Mouse (Mus musculus) midbrain, embryonic 13.5 days (tissue): ENCODE results near the gene Trp53tg5. TPM values are rescaled to one million over a fixed set of nuclear protein-coding genes. Genes with fewer than 3 reads are reported as not detected.

Source experiments
- ATAC-seq: fragments of 200-750 bp; cut with Nextera tagmentation; 2 replicates; pipeline ENCODE4 v1.8.0; 2017; ENCODE audit warnings: mild to moderate bottlenecking, moderate TSS enrichment, moderate library complexity
- H3K27ac ChIP-seq: fragments of 300-500 bp; sonication (generic); 2 replicates; pipeline ENCODE4 v1.5.1; 2015; ENCODE audit warnings: inconsistent platforms, mild to moderate bottlenecking, moderate library complexity
- H3K27me3 ChIP-seq: fragments of 300-500 bp; sonication (generic); 2 replicates; pipeline ENCODE4 v1.6.1; 2015; ENCODE audit warnings: mild to moderate bottlenecking, inconsistent platforms
- H3K36me3 ChIP-seq: fragments of 300-500 bp; sonication (generic); 2 replicates; pipeline ENCODE4 v1.6.1; 2015; ENCODE audit warnings: mild to moderate bottlenecking, inconsistent platforms
- H3K4me1 ChIP-seq: fragments of 300-500 bp; sonication (generic); replicated peaks from 2 replicates; pipeline ENCODE4 v1.6.1; 2015; ENCODE audit warnings: inconsistent platforms
- H3K4me2 ChIP-seq: fragments of 300-500 bp; sonication (generic); replicated peaks from 2 replicates; pipeline ENCODE4 v1.6.1; 2015; ENCODE audit warnings: moderate library complexity, mild to moderate bottlenecking, inconsistent platforms
- H3K4me3 ChIP-seq: fragments of 300-500 bp; sonication (generic); replicated peaks from 2 replicates; pipeline ENCODE4 v1.5.1; 2015; ENCODE audit warnings: mild to moderate bottlenecking, inconsistent platforms
- H3K9ac ChIP-seq: fragments of 300-500 bp; sonication (generic); replicated peaks from 2 replicates; pipeline ENCODE4 v1.6.1; 2015; ENCODE audit warnings: mild to moderate bottlenecking, inconsistent platforms
- H3K9me3 ChIP-seq: fragments of 300-500 bp; sonication (generic); 2 replicates; pipeline ENCODE4 v1.6.1; 2016; ENCODE audit warnings: mild to moderate bottlenecking, inconsistent platforms
- WGBS: fragments of 180-500 bp; shearing (Covaris S2); methylation state at CpG from one replicate; pipeline ENCODE4 v1.1.7; 2015; 5-methylcytosine and 5-hydroxymethylcytosine counted together
- polyA plus RNA-seq: library from polyadenylated mRNA; unstranded; fragments of >200 nt; fragmentation: Nextera tagmentation; extraction: Ambion mirVana; gene quantifications from 2 replicates; pipeline ENCODE4 v1.2.1, GENCODE M21; 2015

The Trp53tg5 gene
- polyA plus RNA-seq, 1 experiment from 2014 or later, result not detected

GRCm38 (mm10) chr2:164435216-164436090 lies 38.1 kb downstream of the Trp53tg5 start:
- no peak overlapping the region for H3K4me3 ChIP-seq
- H3K9ac ChIP-seq, result no peak overlapping the region
- no peaks in the 10 kb centered on the region for H3K4me1 ChIP-seq
- H3K36me3 ChIP-seq, result no peaks in the 10 kb centered on the region
- peaks cover 3% of the 10 kb centered on the region; the same call in 1 of the 2 replicates for H3K27me3 ChIP-seq
- H3K4me2 ChIP-seq, result no peak overlapping the region
- WGBS, result 60% methylated on average over 5 of the region's 5 CpGs
- no peaks in the 10 kb centered on the region for H3K9me3 ChIP-seq
- no peak for ATAC-seq
- no peak overlapping the region for H3K27ac ChIP-seq

- no peaks in the 10 kb centered on the region for H3K36me3 ChIP-seq
- H3K9me3 ChIP-seq, result no peaks in the 10 kb centered on the region
- no peak for ATAC-seq
- H3K9ac ChIP-seq, result no peak overlapping the region
- H3K4me1 ChIP-seq, result no peaks in the 10 kb centered on the region
- no peaks in the 10 kb centered on the region for H3K27me3 ChIP-seq
- H3K4me3 ChIP-seq, result no peak overlapping the region
- H3K27ac ChIP-seq, result no peak overlapping the region
- H3K4me2 ChIP-seq, result no peak overlapping the region
- 80% methylated on average over 3 of the region's 3 CpGs for WGBS
These were observed 38.8 kb downstream of the Trp53tg5 start for GRCm38 (mm10) chr2:164434681-164435080.

- Histone ChIP-seq H3K27ac (no peak overlapping the region), H3K36me3 (no peaks in the 10 kb centered on the region), H3K9me3 (no peaks in the 10 kb centered on the region), H3K27me3 (no peaks in the 10 kb centered on the region), H3K4me3 (no peak overlapping the region), H3K9ac (no peak overlapping the region), H3K4me1 (no peaks in the 10 kb centered on the region), H3K4me2 (no peak overlapping the region)
- WGBS, result 82% methylated on average over 9 of the region's 9 CpGs
- ATAC-seq, result no peak
These were observed 40.1 kb downstream of the Trp53tg5 start for GRCm38 (mm10) chr2:164433278-164433895.

- no peaks in the 10 kb centered on the region for H3K27me3 ChIP-seq
- WGBS, result 44% methylated on average over 22 of the region's 22 CpGs
- no peak for ATAC-seq
These were observed 40.9 kb downstream of the Trp53tg5 start for GRCm38 (mm10) chr2:164432541-164433191.

GRCm38 (mm10) chr2:164431676-164432465 lies 41.7 kb downstream of the Trp53tg5 start:
- no peak overlapping the region for H3K4me3 ChIP-seq
- no peak overlapping the region for H3K4me2 ChIP-seq
- no peaks in the 10 kb centered on the region for H3K4me1 ChIP-seq
- no peak overlapping the region for H3K27ac ChIP-seq
- no peaks in the 10 kb centered on the region for H3K36me3 ChIP-seq
- WGBS, result 68% methylated on average over 9 of the region's 9 CpGs
- no peak for ATAC-seq
- no peaks in the 10 kb centered on the region for H3K27me3 ChIP-seq
- no peaks in the 10 kb centered on the region for H3K9me3 ChIP-seq
- no peak overlapping the region for H3K9ac ChIP-seq

More at GRCm38 (mm10) chr2:164432541-164433191, 40.9 kb downstream of the Trp53tg5 start:
- Histone ChIP-seq H3K27ac (no peak overlapping the region), H3K9ac (no peak overlapping the region), H3K4me1 (no peaks in the 10 kb centered on the region), H3K9me3 (no peaks in the 10 kb centered on the region), H3K36me3 (no peaks in the 10 kb centered on the region), H3K4me2 (no peak overlapping the region), H3K4me3 (no peak overlapping the region)

GRCm38 (mm10) chr2:164430697-164431096 lies 42.8 kb downstream of the Trp53tg5 start:
- no peak overlapping the region for H3K27ac ChIP-seq
- no peak overlapping the region for H3K4me3 ChIP-seq
- H3K9ac ChIP-seq, result no peak overlapping the region
- no peaks in the 10 kb centered on the region for H3K36me3 ChIP-seq
- H3K9me3 ChIP-seq, result no peaks in the 10 kb centered on the region
- H3K4me1 ChIP-seq, result no peaks in the 10 kb centered on the region
- no peak for ATAC-seq
- WGBS, result 24% methylated on average over 7 of the region's 7 CpGs
- no peak overlapping the region for H3K4me2 ChIP-seq
- no peaks in the 10 kb centered on the region for H3K27me3 ChIP-seq

GRCm38 (mm10) chr2:164429881-164430615 lies 43.5 kb downstream of the Trp53tg5 start:
- H3K36me3 ChIP-seq, result no peaks in the 10 kb centered on the region
- H3K9ac ChIP-seq, result no peak overlapping the region
- no peaks in the 10 kb centered on the region for H3K4me1 ChIP-seq
- H3K27me3 ChIP-seq, result no peaks in the 10 kb centered on the region
- no peaks in the 10 kb centered on the region for H3K9me3 ChIP-seq
- H3K4me3 ChIP-seq, result no peak overlapping the region
- H3K4me2 ChIP-seq, result no peak overlapping the region
- WGBS, result 47% methylated on average over 15 of the region's 15 CpGs
- H3K27ac ChIP-seq, result no peak overlapping the region
- no peak for ATAC-seq

GRCm38 (mm10) chr2:164428451-164428850 lies 45.1 kb downstream of the Trp53tg5 start:
- no peaks in the 10 kb centered on the region for H3K27me3 ChIP-seq
- H3K4me1 ChIP-seq, result no peaks in the 10 kb centered on the region
- 45% methylated on average over 5 of the region's 5 CpGs for WGBS
- no peak overlapping the region for H3K4me3 ChIP-seq
- no peaks in the 10 kb centered on the region for H3K9me3 ChIP-seq
- no peaks in the 10 kb centered on the region for H3K36me3 ChIP-seq
- H3K4me2 ChIP-seq, result no peak overlapping the region
- no peak overlapping the region for H3K9ac ChIP-seq
- no peak for ATAC-seq
- H3K27ac ChIP-seq, result no peak overlapping the region

GRCm38 (mm10) chr2:164426952-164427351 lies 46.6 kb downstream of the Trp53tg5 start:
- no peak overlapping the region for H3K4me2 ChIP-seq
- WGBS, result 79% methylated on average over 5 of the region's 5 CpGs
- no peaks in the 10 kb centered on the region for H3K9me3 ChIP-seq
- no peaks in the 10 kb centered on the region for H3K27me3 ChIP-seq
- H3K4me1 ChIP-seq, result no peaks in the 10 kb centered on the region
- ATAC-seq, result no peak
- H3K9ac ChIP-seq, result no peak overlapping the region
- H3K36me3 ChIP-seq, result no peaks in the 10 kb centered on the region
- no peak overlapping the region for H3K27ac ChIP-seq
- no peak overlapping the region for H3K4me3 ChIP-seq

GRCm38 (mm10) chr2:164426121-164426520 lies 47.4 kb downstream of the Trp53tg5 start:
- Histone ChIP-seq H3K27me3 (no peaks in the 10 kb centered on the region), H3K4me2 (no peak overlapping the region), H3K4me3 (no peak overlapping the region), H3K36me3 (no peaks in the 10 kb centered on the region), H3K9ac (no peak overlapping the region), H3K4me1 (no peaks in the 10 kb centered on the region), H3K9me3 (no peaks in the 10 kb centered on the region), H3K27ac (no peak overlapping the region)
- WGBS, result 29% methylated on average over 12 of the region's 12 CpGs
- no peak for ATAC-seq

- H3K36me3 ChIP-seq, result no peaks in the 10 kb centered on the region
- H3K4me1 ChIP-seq, result no peaks in the 10 kb centered on the region
- no peak overlapping the region for H3K27ac ChIP-seq
- H3K9ac ChIP-seq, result no peak overlapping the region
- no peak for ATAC-seq
- H3K4me3 ChIP-seq, result no peak overlapping the region
- no peaks in the 10 kb centered on the region for H3K9me3 ChIP-seq
- no peaks in the 10 kb centered on the region for H3K27me3 ChIP-seq
- no peak overlapping the region for H3K4me2 ChIP-seq
- 87% methylated on average over 5 of the region's 5 CpGs for WGBS
These were observed 48.1 kb downstream of the Trp53tg5 start for GRCm38 (mm10) chr2:164425401-164425800.
